Mouse (Mus musculus) cerebellum, postnatal 4 days (tissue): ENCODE results near the gene Fmo6.

Source experiments
- DNase-seq, 2 experiments: peaks; one replicate each; pipeline ENCODE4 v3.0.0; 2022; ENCODE audit warnings: low spot score in 2 of 2, mixed read lengths in 1 of 2

Fmo6 gene

GRCm38 (mm10) chr1:162914932-162915556 lies 22.3 kb downstream of the Fmo6 start:
- no peak for DNase-seq

DNA sequence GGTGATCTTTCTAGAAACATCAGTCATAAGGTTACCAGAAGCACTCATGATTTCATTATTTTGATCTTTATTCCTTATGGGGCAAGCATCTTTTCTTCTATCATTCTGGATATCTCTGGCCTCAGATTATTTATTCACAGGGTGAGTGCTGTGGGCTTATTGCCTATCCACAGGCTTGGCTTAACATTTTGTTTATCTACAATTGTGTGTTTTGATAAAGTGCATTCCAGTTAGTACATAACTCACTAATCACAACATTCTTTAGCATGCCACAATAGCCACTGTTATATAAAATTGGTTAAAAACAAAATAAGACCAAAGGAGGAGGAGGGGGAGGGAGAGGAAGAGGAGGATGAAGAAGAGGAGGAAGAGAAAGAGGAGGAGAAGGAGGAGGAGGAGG lies 25.2 kb downstream of the Fmo6 start:
- no peak for DNase-seq

DNA sequence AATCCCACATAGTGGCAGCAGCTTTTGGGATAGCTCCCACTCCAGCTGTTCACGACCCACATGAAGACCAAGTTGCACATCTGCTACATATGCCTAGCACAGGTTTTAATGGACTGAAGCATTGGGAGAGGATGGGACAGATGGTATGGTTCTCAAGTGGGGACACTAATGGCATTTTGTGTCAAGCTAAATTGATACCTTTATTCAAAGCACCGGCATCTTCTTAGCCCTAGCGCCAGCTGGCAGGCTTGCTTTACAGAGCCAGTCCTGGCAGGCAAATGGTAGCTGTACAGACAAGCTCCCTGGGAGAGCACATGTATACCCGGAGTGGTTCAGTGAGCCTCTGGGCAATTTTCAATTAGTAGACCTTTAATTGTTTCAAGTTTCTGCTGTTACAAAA lies 35.4 kb downstream of the Fmo6 start:
- no peak for DNase-seq

DNA sequence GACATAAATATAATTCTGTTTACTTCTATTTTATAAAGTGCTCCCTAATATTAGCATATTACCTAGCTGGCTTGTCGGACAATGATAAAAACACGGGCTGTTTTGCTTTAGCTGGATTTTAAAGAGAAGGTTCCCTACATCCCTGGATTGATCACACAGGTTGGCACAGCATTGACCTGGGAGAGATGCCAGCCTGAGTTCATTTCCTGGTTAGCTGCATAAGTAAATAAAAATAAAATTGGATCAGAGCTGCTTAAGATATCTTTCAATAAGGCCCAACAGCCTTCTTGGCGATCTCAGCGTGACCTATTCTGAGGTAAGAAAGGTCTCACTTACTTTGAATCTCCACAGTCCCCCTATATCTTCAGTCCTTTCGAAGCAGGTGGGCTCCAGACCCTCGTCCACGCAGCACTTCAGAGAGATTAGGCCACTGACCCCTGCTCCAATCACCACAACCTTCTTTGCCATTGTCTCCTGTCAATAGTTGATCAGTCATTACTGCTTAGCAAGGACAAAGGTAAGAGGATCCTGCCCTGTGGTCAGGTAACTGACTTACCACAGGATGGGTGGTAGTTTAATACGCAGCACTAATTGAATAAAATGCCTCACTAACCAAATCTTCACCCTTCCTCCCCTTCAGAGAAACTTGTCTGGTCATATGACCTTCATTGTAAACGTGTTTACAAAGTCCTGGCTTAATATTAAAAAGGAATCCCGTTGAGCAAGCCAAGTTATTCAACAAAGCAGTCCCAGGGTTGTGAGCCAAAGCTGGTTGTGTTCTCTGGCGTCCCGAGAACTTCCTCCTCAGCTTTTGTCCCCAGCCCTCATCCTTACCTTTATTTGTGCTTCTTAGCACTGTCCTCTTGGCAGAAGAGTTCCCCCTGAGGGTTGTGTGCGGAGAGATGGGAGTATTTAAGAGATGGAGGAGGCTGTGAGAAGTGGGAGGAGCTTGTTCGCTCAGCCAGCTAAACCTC lies 39.2 kb downstream of the Fmo6 start, which contains the start of gene Fmo2:
Fmo2 (minus strand) TSS at position 889 of the 974 bp plus-strand sequence.
- no peak for DNase-seq

DNA sequence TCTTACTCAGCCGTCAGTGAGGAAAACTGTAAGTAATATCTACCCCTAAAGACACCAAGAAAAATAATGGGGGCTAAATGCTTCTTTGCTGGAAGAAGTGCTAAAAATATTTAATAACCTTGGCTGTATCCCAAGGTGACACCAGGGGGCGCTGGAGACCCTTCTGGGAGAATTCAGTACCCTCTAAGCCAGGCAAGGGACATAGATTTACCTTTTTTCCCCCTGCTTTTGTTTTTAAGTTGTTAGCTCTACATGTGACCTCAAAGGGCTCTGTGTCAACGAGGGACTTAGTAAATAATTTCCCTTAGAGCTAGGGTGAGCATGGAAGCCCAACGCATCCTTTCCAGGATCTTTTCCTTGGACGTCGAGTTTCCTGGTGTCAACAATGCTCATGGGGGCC lies 41.4 kb downstream of the Fmo6 start:
- DNase-seq = peak; percentile 57 to 74

- no peak for DNase-seq
Measured at GRCm38 (mm10) chr1:162893014-162893413, 44.3 kb downstream of the Fmo6 start.

GRCm38 (mm10) chr1:162891980-162892451 lies 45.3 kb downstream of the Fmo6 start:
- no peak for DNase-seq

DNA sequence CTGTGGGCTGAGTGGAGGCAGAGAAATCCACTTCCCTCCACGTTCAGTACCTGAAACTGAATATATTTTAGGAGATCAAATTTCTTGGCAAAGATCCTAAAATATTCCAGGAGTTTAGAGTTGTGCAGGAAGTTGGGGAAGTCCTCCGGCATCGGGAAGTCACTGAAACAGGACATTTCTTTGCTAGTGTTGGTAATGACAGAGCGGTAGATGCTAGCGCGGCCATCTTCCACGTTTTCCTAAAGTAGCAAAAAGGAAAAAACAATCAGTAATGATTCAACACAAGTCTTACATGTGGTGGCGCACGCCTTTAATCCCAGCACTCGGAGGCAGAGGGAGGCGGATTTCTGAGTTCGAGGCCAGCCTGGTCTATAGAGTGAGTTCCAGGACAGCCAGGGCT lies 48.7 kb downstream of the Fmo6 start:
- DNase-seq = no peak

DNA sequence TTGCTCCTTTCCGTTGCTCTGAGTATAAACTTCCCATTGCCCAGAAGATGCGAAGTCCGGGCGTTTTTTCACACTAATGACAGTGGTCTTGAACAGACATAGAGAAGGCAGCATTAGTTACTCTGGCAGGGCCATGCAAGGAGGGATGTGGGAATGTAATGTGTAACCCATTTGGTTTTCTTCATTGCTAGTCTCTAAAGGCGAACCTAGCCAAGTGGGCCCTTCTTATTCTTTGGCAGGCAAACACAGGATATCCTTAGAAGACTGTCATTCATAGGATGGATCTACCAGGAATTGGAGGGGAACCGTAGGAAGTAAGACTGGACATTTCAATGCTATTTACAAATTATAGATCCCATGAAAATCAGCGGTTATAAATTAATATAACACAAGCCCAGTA lies 49.7 kb downstream of the Fmo6 start:
- DNase-seq = no peak

- no peak for DNase-seq
Measured at GRCm38 (mm10) chr1:162886138-162886816, 51.0 kb downstream of the Fmo6 start.

DNA sequence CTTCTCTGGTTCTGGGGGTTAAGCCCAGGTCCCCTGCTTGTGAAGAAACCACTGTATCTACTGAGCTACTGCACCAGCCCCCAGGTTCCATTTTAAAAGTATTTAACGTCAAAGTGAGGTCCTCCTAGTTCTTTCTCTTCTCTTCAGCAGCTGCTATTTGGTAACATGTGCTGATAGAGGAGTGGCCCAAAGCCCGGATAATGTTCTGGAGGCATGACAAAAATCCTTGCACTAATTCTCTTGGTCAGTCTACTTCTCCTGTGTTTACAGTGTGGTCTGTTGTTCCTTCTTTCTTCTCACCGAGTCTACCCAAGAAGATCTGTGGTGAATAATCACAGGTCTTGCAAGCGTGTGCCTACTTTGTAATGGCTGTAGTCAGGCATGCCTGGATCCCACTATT lies 54.6 kb downstream of the Fmo6 start:
- DNase-seq = no peak

DNA sequence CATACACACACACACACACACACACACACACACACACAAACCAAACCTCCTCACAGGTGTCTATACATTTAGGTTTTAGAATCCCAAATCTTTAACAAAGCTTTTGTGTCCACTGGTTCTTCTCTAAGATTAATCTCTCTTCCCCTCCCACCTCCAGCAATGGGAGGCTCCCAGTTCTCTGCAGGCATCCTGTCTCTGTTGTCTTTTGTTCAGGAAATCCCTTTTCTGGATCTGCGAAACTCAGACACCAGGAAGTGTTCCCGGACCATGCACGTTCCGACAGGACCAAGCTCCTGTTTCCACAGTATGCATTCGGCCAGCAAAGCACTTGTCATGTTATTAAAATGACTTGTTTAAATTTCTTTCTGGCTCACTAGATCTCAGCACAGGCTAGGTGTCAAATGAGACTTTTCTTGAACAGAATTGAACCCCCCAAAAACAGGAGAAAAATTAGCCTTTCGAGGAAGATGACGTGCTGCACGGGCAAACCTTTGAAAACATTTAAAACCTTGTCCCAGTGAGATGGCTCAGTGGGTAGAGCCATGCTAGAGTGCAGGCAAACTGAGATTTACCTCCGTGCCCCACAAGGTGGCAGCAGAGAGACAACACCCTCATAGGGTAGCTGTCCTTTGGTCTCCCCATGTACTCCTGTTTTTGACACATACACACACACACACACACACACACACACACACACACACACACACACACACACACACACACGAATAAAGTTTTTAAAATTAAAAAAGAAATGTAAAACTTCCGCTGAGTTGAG lies 57.5 kb downstream of the Fmo6 start:
- DNase-seq = peak in 1 of 2 experiments; percentile 24

- no peak for DNase-seq
Measured at GRCm38 (mm10) chr1:162875091-162875490, 62.2 kb downstream of the Fmo6 start.

DNA sequence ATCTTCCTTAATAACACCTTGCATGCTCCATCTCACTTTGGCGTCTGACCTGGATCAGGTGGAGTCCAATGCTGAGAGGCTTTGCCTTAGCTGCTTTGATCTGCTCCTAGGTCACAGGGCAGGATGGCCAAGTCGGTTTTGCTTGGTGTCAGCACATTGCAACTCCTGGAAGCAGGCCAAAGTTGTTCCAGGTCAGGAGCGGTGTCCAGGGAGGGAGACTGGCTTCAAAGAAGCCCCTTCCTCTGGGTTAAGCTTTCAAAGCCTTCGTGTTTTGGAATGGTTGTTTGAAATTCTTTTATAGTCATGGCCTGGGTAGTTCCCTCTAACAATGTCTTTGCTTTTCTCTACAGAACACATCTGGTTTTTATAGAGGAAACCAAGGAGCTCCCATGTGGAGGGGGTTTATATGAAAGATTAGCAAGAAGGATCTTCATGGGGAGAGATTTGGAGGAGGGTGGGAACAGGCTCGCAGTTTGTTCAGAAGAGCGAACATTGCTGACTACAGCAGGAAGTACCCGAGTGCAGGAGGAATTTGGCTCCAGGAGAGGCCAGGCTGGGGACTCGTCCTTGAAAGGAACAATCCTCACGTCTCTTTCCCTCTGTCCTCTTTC lies 65.5 kb downstream of the Fmo6 start:
- DNase-seq = no peak

- no peak for DNase-seq
Measured at GRCm38 (mm10) chr1:162870978-162871377, 66.3 kb downstream of the Fmo6 start.

- no peak for DNase-seq
Measured at GRCm38 (mm10) chr1:162867396-162867795, 69.9 kb downstream of the Fmo6 start.
